Mouse (Mus musculus) ES-E14 (cell line): ENCODE measurements around the gene Fam198a. TPM values are rescaled to one million over a fixed set of nuclear protein-coding genes. Genes with fewer than 3 reads are reported as not detected.

Experiments used
- DNase-seq: peaks from one replicate; pipeline ENCODE4 v3.0.0-alpha.2; 2013; ENCODE audit warnings: low read depth, low spot score
- H3K27ac ChIP-seq: 2 replicates; pipeline ENCODE4 v1.5.1; 2012; ENCODE audit warnings: low read depth, mild to moderate bottlenecking, low read length, moderate library complexity, mixed read lengths; ENCODE audit not compliant: poor library complexity, insufficient read depth, severe bottlenecking
- H3K36me3 ChIP-seq: 2 replicates; pipeline ENCODE4 v1.6.1; 2012; ENCODE audit warnings: mild to moderate bottlenecking, low read length, moderate library complexity, mixed read lengths; ENCODE audit not compliant: control insufficient read depth, poor library complexity, insufficient read depth, severe bottlenecking
- H3K4me1 ChIP-seq, 2 experiments: fragments of 150-350 bp in 1 of 2; sonication (generic) in 1 of 2; 2 replicates each; pipeline ENCODE4 v1.6.1; 2012; ENCODE audit warnings: low read length in 2 of 2, mild to moderate bottlenecking in 1 of 2, mixed read lengths in 1 of 2; ENCODE audit not compliant: control insufficient read depth in 2 of 2, insufficient read depth in 2 of 2, poor library complexity in 1 of 2
- H3K4me3 ChIP-seq, 2 experiments: fragments of 150-350 bp in 1 of 2; sonication (generic) in 1 of 2; 2 replicates each; pipeline ENCODE4 v1.5.1; 2012; ENCODE audit warnings: low read length in 2 of 2, low read depth in 1 of 2, mild to moderate bottlenecking in 1 of 2, mixed read lengths in 1 of 2; ENCODE audit not compliant: insufficient read depth in 1 of 2, poor library complexity in 1 of 2, severe bottlenecking in 1 of 2
- H3K9ac ChIP-seq: 2 replicates; pipeline ENCODE4 v1.6.1; 2012; ENCODE audit warnings: low read depth, mild to moderate bottlenecking, low read length, mixed read lengths; ENCODE audit not compliant: poor library complexity, insufficient read depth, severe bottlenecking
- H3K9me3 ChIP-seq: fragments of 150-350 bp; sonication (generic); 2 replicates; pipeline ENCODE4 v1.6.1; 2012; ENCODE audit warnings: low read depth, mild to moderate bottlenecking, low read length; ENCODE audit not compliant: control insufficient read depth, insufficient read depth
- CHD2 ChIP-seq: IDR thresholded peaks from 2 replicates; pipeline ENCODE4 v1.6.1; 2014; ENCODE audit warnings: mild to moderate bottlenecking, low read depth, low read length, inconsistent platforms
- HCFC1 ChIP-seq: IDR thresholded peaks from 2 replicates; pipeline ENCODE4 v1.6.1; 2012; ENCODE audit warnings: low read length, inconsistent platforms, borderline replicate concordance; ENCODE audit not compliant: insufficient read depth
- MAFK ChIP-seq: IDR thresholded peaks from 2 replicates; pipeline ENCODE4 v1.6.1; 2014; ENCODE audit warnings: mild to moderate bottlenecking, low read depth, low read length, inconsistent platforms; ENCODE audit not compliant: insufficient read depth
- ZC3H11A ChIP-seq: IDR thresholded peaks from 2 replicates; pipeline ENCODE4 v1.6.1; 2012; ENCODE audit warnings: low read depth, mild to moderate bottlenecking, inconsistent platforms, low read length, borderline replicate concordance
- ZNF384 ChIP-seq: IDR thresholded peaks from 2 replicates; pipeline ENCODE4 v1.6.1; 2012; ENCODE audit warnings: low read depth, low read length, inconsistent platforms
- in situ Hi-C, 2 experiments: fragments of 600-800 bp; cut with MboI; formaldehyde crosslinking; loops; one replicate each; pipeline ENCODE4 v1.15.1; 2025; ENCODE audit warnings: low sequenced_read_pairs in 2 of 2, inconsistent platforms in 1 of 2; ENCODE audit not compliant: unreplicated experiment in 2 of 2
- total RNA-seq: library from RNA; depleted of rRNA; stranded (reverse); fragments of 300-350 nt; gene quantifications from 2 replicates; pipeline ENCODE4 v1.2.3, GENCODE M21; 2012

The Fam198a gene
- total RNA-seq, 1 experiment: 0.36 TPM

DNA sequence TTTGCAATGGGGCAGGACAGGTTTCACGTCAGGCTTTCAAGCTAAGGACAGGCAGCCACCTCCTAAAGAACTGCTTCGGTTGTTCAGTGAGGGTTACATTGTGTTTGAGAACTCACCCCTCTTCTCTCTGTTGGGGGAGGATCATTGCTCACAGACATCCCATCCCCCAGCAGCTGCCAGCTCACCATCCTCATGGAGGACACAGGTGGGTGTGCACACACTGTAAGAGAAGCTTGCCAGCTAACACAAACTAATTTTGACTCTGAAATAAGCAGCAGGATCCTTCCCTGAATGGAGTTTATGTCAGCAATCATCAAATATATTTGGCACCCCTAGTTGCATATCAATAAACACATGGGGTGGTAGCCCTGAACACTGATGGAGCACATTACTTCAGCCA lies 62.0 kb downstream of the Fam198a start:
- H3K9ac ChIP-seq: no peak overlapping the region
- no peak for TF ChIP-seq ZC3H11A
- TF ChIP-seq HCFC1: no peak
- no peak for TF ChIP-seq MAFK
- no peak for TF ChIP-seq ZNF384
- no peak for TF ChIP-seq CHD2
- peaks cover 0 to 2% of the 10 kb centered on the region in 2 experiments; a peak in 1 of 4 replicates for H3K4me1 ChIP-seq
- H3K9me3 ChIP-seq: no peaks in the 10 kb centered on the region
- no peaks in the 10 kb centered on the region for H3K36me3 ChIP-seq
- H3K4me3 ChIP-seq: no peak overlapping the region
- no peak overlapping the region for H3K27ac ChIP-seq
- DNase-seq: no peak
- in situ Hi-C loops: no loop called here

DNA sequence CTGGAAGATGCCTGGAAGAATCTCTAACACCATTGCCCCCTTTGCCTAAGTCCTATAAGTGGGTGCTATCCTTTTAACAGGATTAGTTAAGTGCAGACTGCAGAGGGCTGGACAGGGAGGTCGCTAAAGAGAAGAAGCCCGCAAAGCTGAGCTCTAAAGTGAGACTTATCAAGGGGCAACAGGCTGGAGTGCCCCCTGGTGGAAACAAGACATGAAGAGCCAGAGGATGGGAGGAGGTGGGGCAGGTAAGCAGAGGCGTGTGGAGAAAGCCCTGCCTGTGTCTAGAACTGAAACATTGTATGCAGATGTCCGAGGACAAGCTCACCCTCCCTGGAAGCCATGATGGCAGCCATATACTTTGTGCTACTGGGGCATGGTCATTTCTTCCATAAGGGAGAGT lies 62.8 kb downstream of the Fam198a start:
- H3K9me3 ChIP-seq: no peaks in the 10 kb centered on the region
- in situ Hi-C loops: no loop called here
- no peak overlapping the region for H3K4me3 ChIP-seq
- DNase-seq: no peak
- no peak for TF ChIP-seq CHD2
- TF ChIP-seq MAFK: no peak
- TF ChIP-seq ZC3H11A: no peak
- no peak for TF ChIP-seq HCFC1
- no peak for TF ChIP-seq ZNF384
- peaks cover 0 to 2% of the 10 kb centered on the region in 2 experiments; a peak in 1 of 4 replicates for H3K4me1 ChIP-seq
- no peak overlapping the region for H3K9ac ChIP-seq
- no peak overlapping the region for H3K27ac ChIP-seq
- no peaks in the 10 kb centered on the region for H3K36me3 ChIP-seq

DNA sequence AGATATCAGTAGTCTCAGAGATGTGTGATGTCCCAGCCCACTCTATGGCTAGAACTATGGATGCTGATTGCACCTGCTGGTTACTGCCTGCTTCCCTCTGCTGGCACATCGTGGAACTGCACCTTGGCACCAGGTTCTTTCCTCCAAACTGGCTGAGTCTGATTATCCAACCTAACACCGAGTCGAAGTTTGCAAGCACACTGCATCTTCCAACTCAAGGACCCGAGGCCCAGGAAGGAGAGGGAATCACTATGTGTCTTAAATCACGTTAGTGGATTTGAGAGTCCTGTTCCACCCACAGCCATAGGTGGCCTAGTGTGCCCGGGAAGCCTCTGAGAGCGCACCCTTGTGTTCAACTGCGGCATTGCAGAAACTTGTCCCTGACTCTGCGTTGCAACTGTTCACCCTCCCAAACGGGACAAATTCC lies 63.5 kb downstream of the Fam198a start:
- Histone ChIP-seq H3K4me1 (peaks cover 0 to 2% of the 10 kb centered on the region in 2 experiments; a peak in 1 of 4 replicates), H3K27ac (no peak overlapping the region), H3K9me3 (no peaks in the 10 kb centered on the region), H3K4me3 (peak overlapping the region in 1 of 2 experiments; percentile 65; a peak in 1 of 4 replicates), H3K36me3 (no peaks in the 10 kb centered on the region), H3K9ac (peak overlapping the region; percentile 27; the same call in 1 of the 2 replicates)
- 0 out of 2 replicates have a peak, but pooled peaks have one; percentile 1 for TF ChIP-seq ZC3H11A
- TF ChIP-seq HCFC1: no peak; the same call in 1 of the 2 replicates
- in situ Hi-C loops: no loop called here
- peak; percentile 80 for DNase-seq

DNA sequence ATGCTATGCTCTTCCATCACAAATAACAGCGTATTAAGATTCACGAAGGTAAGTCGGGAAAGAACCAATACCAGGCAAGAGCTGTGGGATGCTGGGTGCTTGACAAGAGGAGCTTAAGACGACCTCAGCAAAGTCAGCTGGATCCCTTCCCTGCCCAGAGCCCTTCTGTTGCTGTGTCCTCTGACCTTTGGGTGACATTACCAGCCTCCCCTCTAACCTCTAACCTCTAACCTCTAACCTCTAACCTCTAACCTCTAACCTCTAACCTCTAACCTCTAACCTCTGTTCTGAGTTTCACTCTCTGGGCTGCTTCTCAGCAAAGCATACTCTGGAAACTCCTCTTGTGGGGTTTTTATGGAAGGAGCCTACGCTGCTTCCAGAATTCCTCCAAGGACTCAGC lies 67.3 kb downstream of the Fam198a start:
- TF ChIP-seq ZC3H11A (no peak), HCFC1 (no peak), CHD2 (peak; percentile 50; the same call in 1 of the 2 replicates), MAFK (no peak)

DNA sequence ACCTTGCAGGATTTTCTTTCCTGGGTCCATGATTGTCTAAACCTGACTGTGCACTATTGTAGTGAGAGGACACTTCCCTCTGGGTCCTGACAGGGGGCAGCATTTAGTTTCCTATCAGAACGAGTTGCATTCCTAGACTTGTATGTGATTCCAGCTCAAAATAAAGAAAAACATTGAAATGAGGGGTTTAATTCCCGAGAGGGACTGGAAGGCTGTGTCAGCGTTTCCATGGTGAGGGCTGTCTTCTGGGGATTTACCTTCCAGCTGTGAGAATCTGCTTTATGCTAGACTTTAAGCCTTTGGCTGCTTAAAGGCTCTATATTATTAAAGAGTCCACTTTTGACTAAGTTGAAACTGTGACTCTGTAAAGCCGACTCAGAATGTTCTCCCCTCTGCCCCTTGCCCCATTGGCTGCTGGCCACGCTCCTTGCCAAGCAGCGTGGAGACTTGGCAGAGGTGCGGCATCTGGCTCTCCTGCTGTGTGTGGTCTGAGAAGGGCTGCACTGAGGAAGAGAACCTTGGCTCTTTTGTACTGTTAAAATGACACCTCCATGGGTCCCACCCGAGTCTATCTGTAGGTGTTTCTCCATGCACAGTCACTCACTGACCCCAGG lies 68.1 kb downstream of the Fam198a start:
- H3K9ac ChIP-seq: no peak overlapping the region
- H3K36me3 ChIP-seq: no peaks in the 10 kb centered on the region
- TF ChIP-seq ZNF384: no peak
- TF ChIP-seq MAFK: peak; percentile 67; the same call in 1 of the 2 replicates
- TF ChIP-seq ZC3H11A: peak; percentile 25; the same call in 1 of the 2 replicates
- H3K27ac ChIP-seq: no peak overlapping the region
- in situ Hi-C loops: no loop called here
- peaks cover 0 to 2% of the 10 kb centered on the region in 2 experiments; a peak in 1 of 4 replicates for H3K4me1 ChIP-seq
- no peak overlapping the region for H3K4me3 ChIP-seq
- DNase-seq: no peak
- H3K9me3 ChIP-seq: no peaks in the 10 kb centered on the region

More for the DNA sequence above, 67.3 kb downstream of the Fam198a start:
- in situ Hi-C loops: no loop called here
- H3K36me3 ChIP-seq: no peaks in the 10 kb centered on the region
- no peak overlapping the region for H3K27ac ChIP-seq
- peaks cover 0 to 2% of the 10 kb centered on the region in 2 experiments; a peak in 1 of 4 replicates for H3K4me1 ChIP-seq
- no peak overlapping the region for H3K4me3 ChIP-seq
- H3K9ac ChIP-seq: no peak overlapping the region
- H3K9me3 ChIP-seq: no peaks in the 10 kb centered on the region
- DNase-seq: no peak
